Mouse (Mus musculus): ENCODE measurements around the gene Fbrsl1. TPM values are rescaled to one million over a fixed set of nuclear protein-coding genes. Genes with fewer than 3 reads are reported as not detected.

Gene Fbrsl1
- polyA plus RNA-seq, 1 experiment from 2014 or later: 4.6 TPM

- H3K9me3 ChIP-seq (replicated peaks; ENCODE audit: control insufficient read depth, low read length): no peaks in the 10 kb centered on the region
- H3K4me3 ChIP-seq (ENCODE audit: low read length): no peak overlapping the region
- no peak overlapping the region for H3K9ac ChIP-seq (ENCODE audit: low read length)
- H3K4me2 ChIP-seq (ENCODE audit: low read depth, low read length): no peak overlapping the region
- no peaks in the 10 kb centered on the region for H3K36me3 ChIP-seq (ENCODE audit: control insufficient read depth, insufficient read depth)
- H3K4me1 ChIP-seq (ENCODE audit: control insufficient read depth, insufficient read depth, low read length): peaks cover 21% of the 10 kb centered on the region
- no peak overlapping the region for H3K27ac ChIP-seq (ENCODE audit: low read length)
- 95% methylated on average over 6 of the region's 6 CpGs for WGBS
- no peaks in the 10 kb centered on the region for H3K27me3 ChIP-seq (ENCODE audit: control insufficient read depth, insufficient read depth, low read length)
- ATAC-seq (replicated peaks; ENCODE audit: extremely low read depth, insufficient read depth, low FRiP score): no peak
These were observed 26.9 kb downstream of the Fbrsl1 start for GRCm38 (mm10) chr5:110421393-110421792.

- 62% methylated on average over 1 of the region's 1 CpGs for WGBS
- H3K4me3 ChIP-seq (ENCODE audit: low read length): no peak overlapping the region
- H3K4me2 ChIP-seq (ENCODE audit: low read depth, low read length): no peak overlapping the region
- H3K27ac ChIP-seq (ENCODE audit: low read length): no peak overlapping the region
- no peaks in the 10 kb centered on the region for H3K27me3 ChIP-seq (ENCODE audit: control insufficient read depth, insufficient read depth, low read length)
- H3K4me1 ChIP-seq (ENCODE audit: control insufficient read depth, insufficient read depth, low read length): peaks cover 26% of the 10 kb centered on the region
- no peaks in the 10 kb centered on the region for H3K36me3 ChIP-seq (ENCODE audit: control insufficient read depth, insufficient read depth)
- no peaks in the 10 kb centered on the region for H3K9me3 ChIP-seq (replicated peaks; ENCODE audit: control insufficient read depth, low read length)
- H3K9ac ChIP-seq (ENCODE audit: low read length): no peak overlapping the region
- ATAC-seq (replicated peaks; ENCODE audit: extremely low read depth, insufficient read depth, low FRiP score): no peak
These were observed 27.4 kb downstream of the Fbrsl1 start for GRCm38 (mm10) chr5:110420950-110421349.

GRCm38 (mm10) chr5:110420201-110420600 lies 28.1 kb downstream of the Fbrsl1 start:
- H3K4me1 ChIP-seq (ENCODE audit: control insufficient read depth, insufficient read depth, low read length): peaks cover 26% of the 10 kb centered on the region
- no peak overlapping the region for H3K4me3 ChIP-seq (ENCODE audit: low read length)
- 74% methylated on average over 4 of the region's 4 CpGs for WGBS

GRCm38 (mm10) chr5:110418523-110418911 lies 29.8 kb downstream of the Fbrsl1 start:
- Histone ChIP-seq H3K9me3 (replicated peaks; ENCODE audit: control insufficient read depth, low read length) (no peaks in the 10 kb centered on the region), H3K4me1 (ENCODE audit: control insufficient read depth, insufficient read depth, low read length) (peaks cover 26% of the 10 kb centered on the region), H3K9ac (ENCODE audit: low read length) (no peak overlapping the region), H3K27me3 (ENCODE audit: control insufficient read depth, insufficient read depth, low read length) (no peaks in the 10 kb centered on the region), H3K36me3 (ENCODE audit: control insufficient read depth, insufficient read depth) (no peaks in the 10 kb centered on the region), H3K4me3 (ENCODE audit: low read length) (no peak overlapping the region), H3K4me2 (ENCODE audit: low read depth, low read length) (no peak overlapping the region), H3K27ac (ENCODE audit: low read length) (no peak overlapping the region)
- 71% methylated on average over 1 of the region's 1 CpGs for WGBS
- ATAC-seq (replicated peaks; ENCODE audit: extremely low read depth, insufficient read depth, low FRiP score): no peak

More at GRCm38 (mm10) chr5:110420201-110420600, 28.1 kb downstream of the Fbrsl1 start:
- Histone ChIP-seq H3K4me2 (ENCODE audit: low read depth, low read length) (no peak overlapping the region), H3K9me3 (replicated peaks; ENCODE audit: control insufficient read depth, low read length) (no peaks in the 10 kb centered on the region), H3K27me3 (ENCODE audit: control insufficient read depth, insufficient read depth, low read length) (no peaks in the 10 kb centered on the region), H3K36me3 (ENCODE audit: control insufficient read depth, insufficient read depth) (no peaks in the 10 kb centered on the region), H3K27ac (ENCODE audit: low read length) (no peak overlapping the region), H3K9ac (ENCODE audit: low read length) (no peak overlapping the region)
- ATAC-seq (replicated peaks; ENCODE audit: extremely low read depth, insufficient read depth, low FRiP score): no peak

- WGBS: 52% methylated on average over 14 of the region's 14 CpGs
- peak overlapping the region; percentile 28 for H3K9ac ChIP-seq (ENCODE audit: low read length)
- H3K4me3 ChIP-seq (ENCODE audit: low read length): no peak overlapping the region
- no peak overlapping the region for H3K4me2 ChIP-seq (ENCODE audit: low read depth, low read length)
- H3K27ac ChIP-seq (ENCODE audit: low read length): no peak overlapping the region
- ATAC-seq (replicated peaks; ENCODE audit: extremely low read depth, insufficient read depth, low FRiP score): 0 out of 2 replicates have a peak, but pooled peaks have one; percentile 34
- H3K4me1 ChIP-seq (ENCODE audit: control insufficient read depth, insufficient read depth, low read length): peaks cover 26% of the 10 kb centered on the region
- H3K27me3 ChIP-seq (ENCODE audit: control insufficient read depth, insufficient read depth, low read length): no peaks in the 10 kb centered on the region
- H3K36me3 ChIP-seq (ENCODE audit: control insufficient read depth, insufficient read depth): no peaks in the 10 kb centered on the region
- no peaks in the 10 kb centered on the region for H3K9me3 ChIP-seq (replicated peaks; ENCODE audit: control insufficient read depth, low read length)
These were observed 30.4 kb downstream of the Fbrsl1 start for GRCm38 (mm10) chr5:110417756-110418522.

GRCm38 (mm10) chr5:110416825-110417401 lies 31.4 kb downstream of the Fbrsl1 start:
- 40% methylated on average over 7 of the region's 7 CpGs for WGBS
- Histone ChIP-seq H3K4me3 (ENCODE audit: low read length) (no peak overlapping the region), H3K9ac (ENCODE audit: low read length) (no peak overlapping the region), H3K4me2 (ENCODE audit: low read depth, low read length) (no peak overlapping the region), H3K9me3 (replicated peaks; ENCODE audit: control insufficient read depth, low read length) (no peaks in the 10 kb centered on the region), H3K36me3 (ENCODE audit: control insufficient read depth, insufficient read depth) (no peaks in the 10 kb centered on the region), H3K27me3 (ENCODE audit: control insufficient read depth, insufficient read depth, low read length) (no peaks in the 10 kb centered on the region), H3K27ac (ENCODE audit: low read length) (0 out of 2 replicates have a peak overlapping the region, but pooled peaks have one; percentile 24), H3K4me1 (ENCODE audit: control insufficient read depth, insufficient read depth, low read length) (peaks cover 26% of the 10 kb centered on the region)
- no peak for ATAC-seq (replicated peaks; ENCODE audit: extremely low read depth, insufficient read depth, low FRiP score)

GRCm38 (mm10) chr5:110415806-110416700 lies 32.2 kb downstream of the Fbrsl1 start:
- Histone ChIP-seq H3K27me3 (ENCODE audit: control insufficient read depth, insufficient read depth, low read length) (no peaks in the 10 kb centered on the region), H3K36me3 (ENCODE audit: control insufficient read depth, insufficient read depth) (no peaks in the 10 kb centered on the region), H3K27ac (ENCODE audit: low read length) (peak overlapping the region; percentile 37; the same call in 1 of the 2 replicates), H3K4me1 (ENCODE audit: control insufficient read depth, insufficient read depth, low read length) (peaks cover 26% of the 10 kb centered on the region), H3K4me3 (ENCODE audit: low read length) (no peak overlapping the region), H3K9ac (ENCODE audit: low read length) (no peak overlapping the region), H3K9me3 (replicated peaks; ENCODE audit: control insufficient read depth, low read length) (no peaks in the 10 kb centered on the region), H3K4me2 (ENCODE audit: low read depth, low read length) (no peak overlapping the region)
- 0 out of 2 replicates have a peak, but pooled peaks have one; percentile 50 for ATAC-seq (replicated peaks; ENCODE audit: extremely low read depth, insufficient read depth, low FRiP score)
- 53% methylated on average over 13 of the region's 13 CpGs for WGBS

- no peak for ATAC-seq (replicated peaks; ENCODE audit: extremely low read depth, insufficient read depth, low FRiP score)
- WGBS: 81% methylated on average over 5 of the region's 5 CpGs
- Histone ChIP-seq H3K4me3 (ENCODE audit: low read length) (no peak overlapping the region), H3K4me2 (ENCODE audit: low read depth, low read length) (no peak overlapping the region), H3K9me3 (replicated peaks; ENCODE audit: control insufficient read depth, low read length) (no peaks in the 10 kb centered on the region), H3K9ac (ENCODE audit: low read length) (no peak overlapping the region), H3K27me3 (ENCODE audit: control insufficient read depth, insufficient read depth, low read length) (no peaks in the 10 kb centered on the region), H3K4me1 (ENCODE audit: control insufficient read depth, insufficient read depth, low read length) (peaks cover 26% of the 10 kb centered on the region), H3K36me3 (ENCODE audit: control insufficient read depth, insufficient read depth) (no peaks in the 10 kb centered on the region), H3K27ac (ENCODE audit: low read length) (no peak overlapping the region)
These were observed 33.3 kb downstream of the Fbrsl1 start for GRCm38 (mm10) chr5:110415022-110415421.
